Mouse (Mus musculus): ENCODE data around the gene Crhbp. TPM values are rescaled to one million over a fixed set of nuclear protein-coding genes. Genes with fewer than 3 reads are reported as not detected.

Crhbp gene
- total and polyA plus RNA-seq, 3 experiments: 0.45 TPM; not detected in 2

GRCm38 (mm10) chr13:95444291-95444690, 433 bp downstream of the Crhbp start:
- no peak for TF ChIP-seq GATA1 (IDR thresholded peaks at IDR 0.05; ENCODE audit: borderline replicate concordance, low read length)
- TF ChIP-seq GATA2 (IDR thresholded peaks at IDR 0.05; ENCODE audit: borderline replicate concordance, low read depth, low read length): no peak
- no peak for TF ChIP-seq TAL1 (conservative IDR thresholded peaks at IDR 0.05; ENCODE audit: low read depth, low read length)
- no peak for TF ChIP-seq POLR2AphosphoS5 (IDR thresholded peaks at IDR 0.05; ENCODE audit: insufficient replicate concordance, low read depth, low read length)
- no peak for TF ChIP-seq CTCF (IDR thresholded peaks at IDR 0.05; ENCODE audit: low read depth, low read length)
- ATAC-seq (ENCODE audit: extremely low read depth, insufficient number of reproducible peaks, low FRiP score, poor library complexity, severe bottlenecking) (no peak), DNase-seq (ENCODE audit: low spot score) (no peak)
- H3K4me1 ChIP-seq (ENCODE audit: insufficient read depth, low read depth, low read length): peaks cover 8% of the 10 kb centered on the region
- peaks cover 46% of the 10 kb centered on the region for H3K27me3 ChIP-seq (ENCODE audit: insufficient read depth, low read length)
- no peaks in the 10 kb centered on the region for H3K9me3 ChIP-seq (replicated peaks)
- H3K36me3 ChIP-seq (replicated peaks): no peaks in the 10 kb centered on the region
- no peak overlapping the region for H3K4me3 ChIP-seq (ENCODE audit: low read depth, low read length)

GRCm38 (mm10) chr13:95443376-95444233, 1.1 kb downstream of the Crhbp start:
- Histone ChIP-seq H3K36me3 (replicated peaks) (no peaks in the 10 kb centered on the region), H3K9me3 (replicated peaks) (no peaks in the 10 kb centered on the region), H3K27me3 (ENCODE audit: insufficient read depth, low read length) (peaks cover 46% of the 10 kb centered on the region), H3K4me3 (ENCODE audit: low read depth, low read length) (no peak overlapping the region), H3K4me1 (ENCODE audit: insufficient read depth, low read depth, low read length) (peaks cover 7% of the 10 kb centered on the region)
- no peak for ATAC-seq (ENCODE audit: extremely low read depth, insufficient number of reproducible peaks, low FRiP score, poor library complexity, severe bottlenecking)
- TF ChIP-seq CTCF (IDR thresholded peaks at IDR 0.05; ENCODE audit: low read depth, low read length) (no peak), TAL1 (conservative IDR thresholded peaks at IDR 0.05; ENCODE audit: low read depth, low read length) (no peak)
- no peak for DNase-seq (ENCODE audit: low spot score)

- no peak for ATAC-seq (ENCODE audit: extremely low read depth, insufficient number of reproducible peaks, low FRiP score, poor library complexity, severe bottlenecking)
- peaks cover 11% of the 10 kb centered on the region for H3K4me1 ChIP-seq (ENCODE audit: insufficient read depth, low read depth, low read length)
- H3K9me3 ChIP-seq (replicated peaks): no peaks in the 10 kb centered on the region
- no peak for DNase-seq (ENCODE audit: low spot score)
- H3K27me3 ChIP-seq (ENCODE audit: insufficient read depth, low read length): peaks cover 53% of the 10 kb centered on the region
- TF ChIP-seq GATA2 (IDR thresholded peaks at IDR 0.05; ENCODE audit: borderline replicate concordance, low read depth, low read length) (no peak), CTCF (IDR thresholded peaks at IDR 0.05; ENCODE audit: low read depth, low read length) (no peak), GATA1 (IDR thresholded peaks at IDR 0.05; ENCODE audit: borderline replicate concordance, low read length) (no peak), POLR2AphosphoS5 (IDR thresholded peaks at IDR 0.05; ENCODE audit: insufficient replicate concordance, low read depth, low read length) (no peak)
- H3K36me3 ChIP-seq (replicated peaks): no peaks in the 10 kb centered on the region
- no peak overlapping the region for H3K4me3 ChIP-seq (ENCODE audit: low read depth, low read length)
These were observed 1.8 kb downstream of the Crhbp start for GRCm38 (mm10) chr13:95442901-95443300.

- DNase-seq (ENCODE audit: low spot score) (no peak), ATAC-seq (ENCODE audit: extremely low read depth, insufficient number of reproducible peaks, low FRiP score, poor library complexity, severe bottlenecking) (no peak)
- H3K4me3 ChIP-seq (ENCODE audit: low read depth, low read length): no peak overlapping the region
- peaks cover 7% of the 10 kb centered on the region for H3K4me1 ChIP-seq (ENCODE audit: insufficient read depth, low read depth, low read length)
- H3K36me3 ChIP-seq (replicated peaks): no peaks in the 10 kb centered on the region
- no peaks in the 10 kb centered on the region for H3K9me3 ChIP-seq (replicated peaks)
- no peak for TF ChIP-seq TAL1 (conservative IDR thresholded peaks at IDR 0.05; ENCODE audit: low read depth, low read length)
- TF ChIP-seq POLR2AphosphoS5 (IDR thresholded peaks at IDR 0.05; ENCODE audit: insufficient replicate concordance, low read depth, low read length): no peak
- no peak for TF ChIP-seq CTCF (IDR thresholded peaks at IDR 0.05; ENCODE audit: low read depth, low read length)
- TF ChIP-seq GATA1 (IDR thresholded peaks at IDR 0.05; ENCODE audit: borderline replicate concordance, low read length): no peak
- TF ChIP-seq GATA2 (IDR thresholded peaks at IDR 0.05; ENCODE audit: borderline replicate concordance, low read depth, low read length): no peak
- peaks cover 52% of the 10 kb centered on the region for H3K27me3 ChIP-seq (ENCODE audit: insufficient read depth, low read length)
These were observed 5.2 kb downstream of the Crhbp start for GRCm38 (mm10) chr13:95439569-95439968.

- Histone ChIP-seq H3K9me3 (replicated peaks) (no peaks in the 10 kb centered on the region), H3K36me3 (replicated peaks) (no peaks in the 10 kb centered on the region), H3K4me1 (ENCODE audit: insufficient read depth, low read depth, low read length) (peaks cover 13% of the 10 kb centered on the region), H3K27me3 (ENCODE audit: insufficient read depth, low read length) (peaks cover 30% of the 10 kb centered on the region), H3K4me3 (ENCODE audit: low read depth, low read length) (no peak overlapping the region)
- DNase-seq (ENCODE audit: low spot score) (no peak), ATAC-seq (ENCODE audit: extremely low read depth, insufficient number of reproducible peaks, low FRiP score, poor library complexity, severe bottlenecking) (no peak)
- no peak for TF ChIP-seq TAL1 (conservative IDR thresholded peaks at IDR 0.05; ENCODE audit: low read depth, low read length)
- TF ChIP-seq GATA2 (IDR thresholded peaks at IDR 0.05; ENCODE audit: borderline replicate concordance, low read depth, low read length): no peak
- no peak for TF ChIP-seq CTCF (IDR thresholded peaks at IDR 0.05; ENCODE audit: low read depth, low read length)
- TF ChIP-seq GATA1 (IDR thresholded peaks at IDR 0.05; ENCODE audit: borderline replicate concordance, low read length): no peak
- TF ChIP-seq POLR2AphosphoS5 (IDR thresholded peaks at IDR 0.05; ENCODE audit: insufficient replicate concordance, low read depth, low read length): no peak
These were observed 13.0 kb downstream of the Crhbp start for GRCm38 (mm10) chr13:95431760-95432159.

- DNase-seq (ENCODE audit: low spot score): no peak
- Histone ChIP-seq H3K27me3 (ENCODE audit: insufficient read depth, low read length) (peaks cover 14% of the 10 kb centered on the region), H3K4me1 (ENCODE audit: insufficient read depth, low read depth, low read length) (peaks cover 12% of the 10 kb centered on the region; the same call in 1 of the 2 replicates), H3K4me3 (ENCODE audit: low read depth, low read length) (no peak overlapping the region), H3K9me3 (replicated peaks) (no peaks in the 10 kb centered on the region), H3K36me3 (replicated peaks) (no peaks in the 10 kb centered on the region)
- no peak for ATAC-seq (ENCODE audit: extremely low read depth, insufficient number of reproducible peaks, low FRiP score, poor library complexity, severe bottlenecking)
- TF ChIP-seq GATA1 (IDR thresholded peaks at IDR 0.05; ENCODE audit: borderline replicate concordance, low read length) (no peak), TAL1 (conservative IDR thresholded peaks at IDR 0.05; ENCODE audit: low read depth, low read length) (no peak), CTCF (IDR thresholded peaks at IDR 0.05; ENCODE audit: low read depth, low read length) (no peak), GATA2 (IDR thresholded peaks at IDR 0.05; ENCODE audit: borderline replicate concordance, low read depth, low read length) (no peak), POLR2AphosphoS5 (IDR thresholded peaks at IDR 0.05; ENCODE audit: insufficient replicate concordance, low read depth, low read length) (no peak)
These were observed 17.2 kb downstream of the Crhbp start for GRCm38 (mm10) chr13:95427499-95427898.

Measured in G1E (cell line).